In the genomic region with DNA sequence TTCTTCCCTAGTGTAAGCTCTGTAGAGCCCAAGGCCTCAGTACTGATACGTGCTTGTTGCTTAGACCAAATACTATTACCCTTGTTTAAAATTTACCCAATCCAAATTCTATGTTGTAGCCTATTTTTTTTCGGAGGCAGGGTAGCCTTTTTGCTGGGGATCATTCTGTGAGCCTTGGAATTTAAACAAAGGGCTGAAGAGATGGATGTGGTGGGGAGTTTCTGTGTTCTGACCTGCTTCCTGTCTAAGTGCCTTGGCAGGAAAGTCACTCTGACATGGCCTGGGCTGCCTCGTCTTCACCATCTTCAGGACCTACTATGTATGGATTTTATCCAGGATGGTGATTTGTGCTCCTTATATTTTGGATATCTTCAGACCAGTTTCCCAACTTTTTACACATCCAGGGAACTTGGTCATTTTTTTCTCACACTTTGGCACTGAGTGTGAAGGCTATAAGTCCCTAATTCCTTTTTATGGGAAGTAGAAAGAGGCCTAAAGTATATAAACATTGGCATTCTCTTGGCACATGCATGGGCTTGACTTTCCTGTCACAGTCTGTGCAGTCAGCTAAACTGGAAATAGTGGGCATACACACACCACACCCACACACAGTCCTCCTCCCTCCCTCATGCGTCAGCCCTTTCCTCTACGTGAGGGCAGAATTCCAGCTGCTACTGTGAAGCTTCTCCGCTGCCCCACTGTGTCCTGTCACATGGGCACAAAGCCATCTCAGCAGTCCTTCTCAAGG, we compare ENCODE assay signal across 7 mouse cellular contexts. TPM values are rescaled to one million over a fixed set of nuclear protein-coding genes. Genes with fewer than 3 reads are reported as not detected.
DNase-seq lines count a peak whose midpoint lies in the region; ATAC-seq and TF ChIP-seq lines count a peak whose summit lies in the region.

No protein-coding gene starts in this region.

- TF ChIP-seq POLR2A in embryonic fibroblast, embryonic 13.5 days (IDR thresholded peaks at IDR 0.05; ENCODE audit: low read depth, low read length) = no peak
- TF ChIP-seq POLR2A in kidney, adult 2 months (IDR thresholded peaks at IDR 0.05; ENCODE audit: low read depth, low read length) = no peak

- no peak overlapping the region for H3K4me3 ChIP-seq in embryonic fibroblast, embryonic 13.5 days (ENCODE audit: insufficient read depth, low read length)
- no peak overlapping the region for H3K4me3 ChIP-seq in kidney, adult 2 months (ENCODE audit: insufficient read depth, low read depth, low read length)

- 29% methylated on average over 6 of the region's 6 CpGs for WGBS in kidney, adult 2 months

- H3K27ac ChIP-seq in embryonic fibroblast, embryonic 13.5 days (ENCODE audit: insufficient read depth, low read length) = 0 out of 2 replicates have a peak overlapping the region, but pooled peaks have one; percentile 31
- peak overlapping the region; percentile 94 for H3K27ac ChIP-seq in kidney, adult 2 months (ENCODE audit: insufficient read depth, low read depth, low read length)

- no peak for TF ChIP-seq CTCF in embryonic fibroblast, embryonic 13.5 days (IDR thresholded peaks at IDR 0.05; ENCODE audit: borderline replicate concordance, insufficient read depth, low read length)
- TF ChIP-seq CTCF in kidney, adult 2 months (conservative IDR thresholded peaks at IDR 0.05; ENCODE audit: insufficient read depth, insufficient read length, low read depth, low read length) = no peak

- DNase-seq in spleen, postnatal 36 days (ENCODE audit: low spot score in 2 of 2) = peak; percentile 66 to 68
- no peak for DNase-seq in spleen, adult 12 weeks (ENCODE audit: low spot score)
- peak; percentile 88 for DNase-seq in kidney, adult 2 months
- peak; percentile 91 for DNase-seq in lung, postnatal 36 days
- DNase-seq in retina, embryonic 14.5 days (ENCODE audit: low spot score) = no peak

- H3K36me3 ChIP-seq in kidney, adult 2 months (ENCODE audit: control insufficient read depth, insufficient read depth, low read length) = no peaks in the 10 kb centered on the region; the same call in 1 of the 2 replicates

- no peak for ATAC-seq in granulocyte monocyte progenitor cell, adult 5-6 weeks (replicated peaks; ENCODE audit: poor library complexity, severe bottlenecking)

- no peaks in the 10 kb centered on the region for H3K27me3 ChIP-seq in kidney, adult 2 months (replicated peaks; ENCODE audit: control insufficient read depth, insufficient read depth, low read length)

- H3K4me1 ChIP-seq in embryonic fibroblast, embryonic 13.5 days (ENCODE audit: control insufficient read depth, insufficient read depth, low read length) = peaks cover 21% of the 10 kb centered on the region
- peaks cover 38% of the 10 kb centered on the region for H3K4me1 ChIP-seq in kidney, adult 2 months (ENCODE audit: control insufficient read depth, insufficient read depth, low read length)

RNA-seq across cellular contexts. Expression of a gene that starts 4.4 kb away (rescaled TPM):
- polyA plus RNA-seq in embryonic fibroblast, embryonic 13.5 days (2011; ENCODE audit: insufficient read length, low read depth, missing spikeins) = 79.0 and 92.6 TPM in 2 replicates
- polyA plus RNA-seq in kidney, adult 2 months (2012; rRNA removed) = 157 and 198 TPM in 2 replicates
- total RNA-seq in granulocyte monocyte progenitor cell, adult 5-6 weeks (2014; fragmentation: Nextera tagmentation) = 44.1 and 74.5 TPM in 2 replicates
- total RNA-seq in granulocyte monocyte progenitor cell, adult 5-6 weeks (2017) = 51.6 and 59.4 TPM in 2 replicates

RNA-seq across cellular contexts. Expression of a gene that starts 29.7 kb away (rescaled TPM):
- polyA plus RNA-seq in embryonic fibroblast, embryonic 13.5 days (2011; ENCODE audit: insufficient read length, low read depth, missing spikeins) = 0.23 TPM in 1 of 2 replicates, not detected in the other
- polyA plus RNA-seq in kidney, adult 2 months (2012; rRNA removed) = 0.72 and 1.5 TPM in 2 replicates
- total RNA-seq in granulocyte monocyte progenitor cell, adult 5-6 weeks (2014; fragmentation: Nextera tagmentation) = not detected in 2 replicates
- not detected in 2 replicates for total RNA-seq in granulocyte monocyte progenitor cell, adult 5-6 weeks (2017)

RNA-seq across cellular contexts. Expression of a gene that starts 36.7 kb away (rescaled TPM):
- not detected in 2 replicates for polyA plus RNA-seq in embryonic fibroblast, embryonic 13.5 days (2011; ENCODE audit: insufficient read length, low read depth, missing spikeins)
- 0.46 and 0.47 TPM in 2 replicates for polyA plus RNA-seq in kidney, adult 2 months (2012; rRNA removed)
- not detected in 2 replicates for total RNA-seq in granulocyte monocyte progenitor cell, adult 5-6 weeks (2014; fragmentation: Nextera tagmentation)
- not detected in 2 replicates for total RNA-seq in granulocyte monocyte progenitor cell, adult 5-6 weeks (2017)

RNA-seq across cellular contexts. Expression of a gene that starts 45.3 kb away (rescaled TPM):
- polyA plus RNA-seq in embryonic fibroblast, embryonic 13.5 days (2011; ENCODE audit: insufficient read length, low read depth, missing spikeins) = 48.0 and 66.0 TPM in 2 replicates
- 2.0 and 2.6 TPM in 2 replicates for polyA plus RNA-seq in kidney, adult 2 months (2012; rRNA removed)
- total RNA-seq in granulocyte monocyte progenitor cell, adult 5-6 weeks (2014; fragmentation: Nextera tagmentation) = 46.4 and 46.5 TPM in 2 replicates
- 62.2 and 88.5 TPM in 2 replicates for total RNA-seq in granulocyte monocyte progenitor cell, adult 5-6 weeks (2017)

RNA-seq across cellular contexts. Expression of a gene that starts 56.1 kb away (rescaled TPM):
- not detected in 2 replicates for polyA plus RNA-seq in embryonic fibroblast, embryonic 13.5 days (2011; ENCODE audit: insufficient read length, low read depth, missing spikeins)
- not detected in 2 replicates for polyA plus RNA-seq in kidney, adult 2 months (2012; rRNA removed)
- total RNA-seq in granulocyte monocyte progenitor cell, adult 5-6 weeks (2014; fragmentation: Nextera tagmentation) = not detected in 2 replicates
- not detected in 2 replicates for total RNA-seq in granulocyte monocyte progenitor cell, adult 5-6 weeks (2017)

Comparison
In these comparisons a context has a peak if more than half of its experiments do, and no peak if none do; other contexts are left out.
1. DNase-seq: peak in spleen, postnatal 36 days (2 of 2), kidney, adult 2 months (single experiment) and lung, postnatal 36 days (single experiment); none in spleen, adult 12 weeks (single experiment) and retina, embryonic 14.5 days (single experiment).